Comparison of ENCODE assay signal across 8 mouse cellular contexts in genomic region chr17:66112166-66112565, GRCm38 (mm10). TPM values are rescaled to one million over a fixed set of nuclear protein-coding genes. Genes with fewer than 3 reads are reported as not detected.
DNase-seq lines count a peak whose midpoint lies in the region; ATAC-seq and TF ChIP-seq lines count a peak whose summit lies in the region.

No protein-coding gene starts in this region.

- no peaks in the 10 kb centered on the region for H3K27me3 ChIP-seq in myocyte (ENCODE audit: control insufficient read depth, insufficient read depth, insufficient read length)

- H3K79me2 ChIP-seq in myocyte (ENCODE audit: control insufficient read depth, insufficient read depth): peaks cover 4% of the 10 kb centered on the region

- TF ChIP-seq POLR2A in cortical plate, adult 2 months (IDR thresholded peaks at IDR 0.05; ENCODE audit: extremely low read depth, insufficient read depth, low read length): no peak
- no peak for TF ChIP-seq POLR2A in myocyte (IDR thresholded peaks at IDR 0.05; ENCODE audit: insufficient read length, low read depth)

- peak overlapping the region; percentile 60 for H3K4me2 ChIP-seq in myocyte (ENCODE audit: low read depth)

- no peak for DNase-seq in layer of hippocampus, adult 2 months (ENCODE audit: low spot score in 2 of 2)
- DNase-seq in layer of hippocampus, postnatal 25 days (ENCODE audit: extremely low spot score in 1 of 2, low spot score in 1 of 2): no peak
- no peak for DNase-seq in frontal cortex, postnatal 25 days (ENCODE audit: low spot score in 2 of 2)
- DNase-seq in cerebellum, adult 9-10 months: no peak
- DNase-seq in embryo, embryonic 9.5 days (ENCODE audit: extremely low spot score): no peak

- H3K4me1 ChIP-seq in cortical plate, adult 2 months (ENCODE audit: control insufficient read depth, insufficient read depth, low read length): peaks cover 3% of the 10 kb centered on the region

- no peak for TF ChIP-seq CTCF in layer of hippocampus, adult 2 months (conservative IDR thresholded peaks at IDR 0.05)
- no peak for TF ChIP-seq CTCF in cortical plate, adult 2 months (IDR thresholded peaks at IDR 0.05; ENCODE audit: extremely low read depth, insufficient read depth, low read length)

- ATAC-seq in inflammation-experienced regulatory T-cells, adult 6 months: peak; percentile 16

- peak overlapping the region; percentile 86 for H3K4me3 ChIP-seq in layer of hippocampus, adult 2 months
- peak overlapping the region; percentile 96 for H3K4me3 ChIP-seq in cortical plate, adult 2 months (ENCODE audit: insufficient read depth, low read length)
- H3K4me3 ChIP-seq in myocyte: peak overlapping the region; percentile 35

- peak overlapping the region; percentile 81 for H3ac ChIP-seq in myocyte (ENCODE audit: control insufficient read depth, insufficient read length)

- no peaks in the 10 kb centered on the region for H3K36me3 ChIP-seq in myocyte (ENCODE audit: control insufficient read depth, insufficient read depth)

- H3K27ac ChIP-seq in layer of hippocampus, adult 2 months: peak overlapping the region; percentile 93; the same call in 1 of the 2 replicates
- no peak overlapping the region for H3K27ac ChIP-seq in cortical plate, adult 2 months (ENCODE audit: insufficient read depth, low read length)

TF ChIP-seq in myocyte, 11 proteins besides CTCF, POLR2A, EP300 and RAD21:
- TF ChIP-seq SRF (IDR thresholded peaks at IDR 0.05; ENCODE audit: control insufficient read depth, insufficient read length, low read depth) (no peak), REST (IDR thresholded peaks at IDR 0.05; ENCODE audit: insufficient read depth, insufficient read length) (no peak), MYOG (IDR thresholded peaks at IDR 0.05; ENCODE audit: control insufficient read depth in 1 of 3, insufficient read depth in 1 of 3, insufficient read length in 2 of 3, low read depth in 2 of 3) (no peak), E2F4 (IDR thresholded peaks at IDR 0.05; ENCODE audit: insufficient read depth) (no peak), POLR2AphosphoS2 (IDR thresholded peaks at IDR 0.05; ENCODE audit: insufficient read length, low read depth) (no peak), MYOD1 (IDR thresholded peaks at IDR 0.05; ENCODE audit: control insufficient read depth in 1 of 3, insufficient read length in 2 of 3, low read depth in 2 of 3) (no peak), TCF3 (IDR thresholded peaks at IDR 0.05; ENCODE audit: insufficient read length, low read depth) (no peak), MAX (IDR thresholded peaks at IDR 0.05; ENCODE audit: low read depth) (no peak), USF1 (IDR thresholded peaks at IDR 0.05; ENCODE audit: low read depth) (no peak), TCF12 (IDR thresholded peaks at IDR 0.05; ENCODE audit: insufficient read depth, poor library complexity, severe bottlenecking) (no peak)

RNA-seq across cellular contexts. Expression of gene Washc1, which starts 0.8 kb away (rescaled TPM):
- total RNA-seq in layer of hippocampus, adult 2 months (2021): 10 to 100 TPM; 44.2 to 48.1 TPM
- total RNA-seq in layer of hippocampus, postnatal 25 days (2021): 10 to 100 TPM; 43.6 to 44.8 TPM
- 48.6 and 50.0 TPM in 2 replicates for polyA plus RNA-seq in cortical plate, adult 2 months (2012; rRNA removed)
- 10 to 100 TPM; 32.2 to 42.5 (median 32.9) TPM for polyA plus RNA-seq in inflammation-experienced regulatory T-cells, adult 6 months (2017; shearing (Covaris generic))
- polyA plus RNA-seq in myocyte (2012; fragmentation: generic; extraction: Trizol): 40.1 TPM

RNA-seq across cellular contexts. Expression of gene Ndufv2, which starts 10.8 kb away (rescaled TPM):
- 100 to 1,000 TPM; 233 to 261 TPM for total RNA-seq in layer of hippocampus, adult 2 months (2021)
- 100 to 1,000 TPM; 248 to 262 TPM for total RNA-seq in layer of hippocampus, postnatal 25 days (2021)
- 174 and 176 TPM in 2 replicates for polyA plus RNA-seq in cortical plate, adult 2 months (2012; rRNA removed)
- polyA plus RNA-seq in inflammation-experienced regulatory T-cells, adult 6 months (2017; shearing (Covaris generic)): 100 to 1,000 TPM; 224 to 258 (median 256) TPM
- 175 TPM for polyA plus RNA-seq in myocyte (2012; fragmentation: generic; extraction: Trizol)

RNA-seq across cellular contexts. Expression of gene Ddx11, which starts 11.2 kb away (rescaled TPM):
- 1 to 10 TPM; 1.1 to 1.5 TPM for total RNA-seq in layer of hippocampus, adult 2 months (2021)
- total RNA-seq in layer of hippocampus, postnatal 25 days (2021): 1 to 10 TPM; 1.2 to 2.1 TPM
- polyA plus RNA-seq in cortical plate, adult 2 months (2012; rRNA removed): 1.3 and 1.9 TPM in 2 replicates
- polyA plus RNA-seq in inflammation-experienced regulatory T-cells, adult 6 months (2017; shearing (Covaris generic)): 10 to 100 TPM; 13.0 to 16.8 (median 14.9) TPM
- polyA plus RNA-seq in myocyte (2012; fragmentation: generic; extraction: Trizol): 4.7 TPM

RNA-seq across cellular contexts. Expression of gene Ankrd12, which starts 35.3 kb away (rescaled TPM):
- 100 to 1,000 TPM; 229 to 237 TPM for total RNA-seq in layer of hippocampus, adult 2 months (2021)
- total RNA-seq in layer of hippocampus, postnatal 25 days (2021): 100 to 1,000 TPM; 146 to 159 TPM
- 23.9 and 25.1 TPM in 2 replicates for polyA plus RNA-seq in cortical plate, adult 2 months (2012; rRNA removed)
- 100 to 1,000 TPM in 2 of 3 experiments, 10 to 100 TPM in 1; 95.5 to 175 (median 163) TPM for polyA plus RNA-seq in inflammation-experienced regulatory T-cells, adult 6 months (2017; shearing (Covaris generic))
- polyA plus RNA-seq in myocyte (2012; fragmentation: generic; extraction: Trizol): 2.7 TPM

Comparison
In these comparisons a context has a peak if more than half of its experiments do, and no peak if none do; other contexts are left out.
1. H3K4me3 ChIP-seq: peak in every context shown above with its lines; median percentile 96 in cortical plate, adult 2 months; 86 in layer of hippocampus, adult 2 months; 35 in myocyte.